Mouse (Mus musculus) forelimb bud, embryonic 11.5 days (tissue): ENCODE data around the gene Cadps.
"Not testable (repeated sequence)": the region's sequence is repeated elsewhere in the genome, so short reads cannot be mapped to it uniquely, and the experiment has no call there.

Source experiments
- DNase-seq: peaks from one replicate; pipeline ENCODE4 v3.0.0-alpha.2; 2012; ENCODE audit warnings: low read depth, low spot score

The Cadps gene

GRCm38 (mm10) chr14:12591829-12592228 lies 231.1 kb downstream of the Cadps start:
- DNase-seq: no peak

GRCm38 (mm10) chr14:12583536-12583935 lies 239.3 kb downstream of the Cadps start:
- DNase-seq: no peak

GRCm38 (mm10) chr14:12581657-12582056 lies 241.2 kb downstream of the Cadps start:
- DNase-seq: no peak

GRCm38 (mm10) chr14:12580786-12581185 lies 242.1 kb downstream of the Cadps start:
- DNase-seq: no peak

GRCm38 (mm10) chr14:12578156-12578555 lies 244.7 kb downstream of the Cadps start:
- no peak for DNase-seq

GRCm38 (mm10) chr14:12577475-12578140 lies 245.3 kb downstream of the Cadps start:
- no peak for DNase-seq

- peak; percentile 72 for DNase-seq
Observed at GRCm38 (mm10) chr14:12575105-12575504, 247.8 kb downstream of the Cadps start.

- DNase-seq: no peak
Observed at GRCm38 (mm10) chr14:12574336-12574735, 248.5 kb downstream of the Cadps start.

GRCm38 (mm10) chr14:12561730-12562129 lies 261.1 kb downstream of the Cadps start:
- not testable (repeated sequence) for DNase-seq

- no peak for DNase-seq
Observed at GRCm38 (mm10) chr14:12560233-12560577, 262.7 kb downstream of the Cadps start.

- no peak for DNase-seq
Observed at GRCm38 (mm10) chr14:12559574-12560232, 263.2 kb downstream of the Cadps start.

- DNase-seq: no peak
Observed at GRCm38 (mm10) chr14:12558920-12559573, 263.8 kb downstream of the Cadps start.

GRCm38 (mm10) chr14:12554486-12554885 lies 268.4 kb downstream of the Cadps start:
- DNase-seq: no peak

- DNase-seq: no peak
Observed at GRCm38 (mm10) chr14:12551353-12551752, 271.5 kb downstream of the Cadps start.

GRCm38 (mm10) chr14:12550931-12551330 lies 271.9 kb downstream of the Cadps start:
- DNase-seq: no peak

GRCm38 (mm10) chr14:12549290-12549689 lies 273.6 kb downstream of the Cadps start:
- no peak for DNase-seq

- no peak for DNase-seq
Observed at GRCm38 (mm10) chr14:12547496-12547895, 275.4 kb downstream of the Cadps start.

GRCm38 (mm10) chr14:12541733-12542132 lies 281.1 kb downstream of the Cadps start:
- DNase-seq: no peak

- no peak for DNase-seq
Observed at GRCm38 (mm10) chr14:12539071-12539470, 283.8 kb downstream of the Cadps start.

- DNase-seq: peak; percentile 35
Observed at GRCm38 (mm10) chr14:12531101-12531500, 291.8 kb downstream of the Cadps start.

GRCm38 (mm10) chr14:12530554-12530953 lies 292.3 kb downstream of the Cadps start:
- DNase-seq: no peak

- peak; percentile 80 for DNase-seq
Observed at GRCm38 (mm10) chr14:12529961-12530542, 292.8 kb downstream of the Cadps start.
